Mouse (Mus musculus): ENCODE results near the gene 1700129C05Rik.

The 1700129C05Rik gene

DNA sequence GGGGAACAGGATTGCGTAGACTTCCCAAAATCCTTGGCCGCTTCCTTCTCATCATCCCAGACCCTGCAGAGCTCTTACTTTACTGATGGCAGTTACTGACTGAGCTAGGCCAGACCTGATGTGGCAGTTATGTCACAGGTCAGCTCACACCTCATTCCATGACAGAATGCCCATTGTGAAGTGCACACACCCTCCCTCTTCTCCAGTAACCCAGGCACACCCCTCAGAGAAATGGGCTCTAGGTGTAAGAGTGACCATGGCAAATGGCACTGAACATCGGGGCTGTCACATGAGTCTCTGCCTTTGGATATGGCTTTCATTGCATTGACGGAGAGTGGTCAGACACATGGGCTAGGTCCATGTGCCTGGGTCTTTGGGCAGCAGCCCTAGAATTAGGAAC is at the start of gene 1700129C05Rik:
TSS of gene 1700129C05Rik (minus strand) at position 101 of the 400 bp plus-strand sequence.
- in situ Hi-C loops (cut with MseI, MboI) = no loop called here

DNA sequence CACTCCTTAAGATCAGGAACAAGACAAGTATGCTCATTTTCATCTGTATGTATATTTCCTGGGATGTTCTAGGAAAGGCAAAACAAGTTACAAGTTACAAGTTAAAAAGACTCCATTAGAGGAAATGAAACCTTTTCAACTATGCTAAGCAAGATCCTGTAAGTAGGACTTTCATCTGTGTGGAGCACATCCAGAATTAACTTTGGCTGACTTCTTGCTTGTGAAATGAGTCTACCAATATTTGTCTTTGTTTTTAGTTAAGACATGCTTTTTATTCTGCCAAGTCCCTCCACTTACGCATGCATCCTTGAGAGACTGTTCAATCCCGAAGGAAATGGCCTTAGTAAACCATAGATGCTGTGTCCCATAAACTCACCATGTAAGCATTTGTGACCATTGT is 43.4 kb upstream of the 1700129C05Rik start:
- in situ Hi-C loops (cut with MseI, MboI) = no loop called here

DNA sequence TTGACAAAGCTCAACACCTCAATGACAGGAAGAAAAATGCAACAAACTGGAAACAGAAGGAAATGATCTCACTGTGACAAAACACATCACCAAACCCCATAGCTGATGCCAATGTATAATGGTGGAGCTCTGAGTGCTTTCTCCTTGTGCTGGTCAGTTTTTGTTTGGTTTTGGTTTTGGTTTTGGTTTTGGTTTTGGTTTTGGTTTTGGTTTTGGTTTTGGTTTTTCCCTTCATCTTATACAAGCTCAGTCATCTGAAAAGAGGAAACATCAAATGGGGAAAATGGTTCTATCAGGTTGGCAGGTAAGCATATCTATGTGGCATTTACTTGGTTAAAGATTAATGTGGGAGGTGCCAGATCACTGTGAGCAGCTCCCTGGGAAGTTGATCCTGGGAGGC is 42.8 kb upstream of the 1700129C05Rik start:
- in situ Hi-C loops (cut with MseI, MboI) = no loop called here

DNA sequence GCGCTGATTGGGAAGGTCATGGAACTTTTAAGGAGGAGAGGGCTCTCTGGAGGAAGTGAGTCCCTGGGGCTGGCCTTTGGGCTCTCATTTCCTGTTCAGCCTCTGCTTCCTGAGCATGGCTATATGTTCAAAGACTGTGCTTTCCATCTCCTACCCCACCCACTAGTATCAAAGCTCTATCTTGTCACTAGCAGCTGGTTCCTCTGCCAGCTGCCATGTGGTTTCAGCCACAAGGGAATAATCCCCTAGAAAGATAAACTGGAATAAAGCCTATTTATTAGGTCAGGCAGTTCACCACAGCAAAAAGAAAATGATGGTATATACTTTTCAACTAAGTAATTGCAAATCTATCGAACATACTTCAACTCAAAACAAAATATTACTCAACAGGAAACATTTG is 40.0 kb upstream of the 1700129C05Rik start:
- in situ Hi-C loops (cut with MseI, MboI) = no loop called here

DNA sequence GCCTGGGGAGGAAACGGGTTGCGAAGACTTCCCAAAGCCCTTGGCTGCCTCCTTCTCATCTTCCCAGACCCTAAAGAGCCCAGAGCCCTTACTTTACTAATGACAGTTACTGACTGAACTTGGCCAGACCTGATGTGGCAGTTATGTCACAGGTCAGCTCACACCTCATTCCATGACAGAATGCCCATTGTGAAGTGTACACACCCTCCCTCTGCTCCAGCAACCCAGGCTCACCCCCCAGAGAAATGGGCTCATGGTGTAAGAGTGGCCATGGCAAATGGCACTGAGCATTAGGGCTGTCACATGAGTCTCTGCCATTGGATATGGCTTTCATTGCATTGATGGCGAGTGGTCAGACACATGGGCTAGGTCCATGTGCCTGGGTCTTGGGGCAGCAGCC is 36.0 kb upstream of the 1700129C05Rik start, which contains the start of gene Gm5142:
TSS of gene Gm5142 (minus strand) at position 101 of the 400 bp plus-strand sequence.
- in situ Hi-C loops (cut with MseI, MboI) = no loop called here

DNA sequence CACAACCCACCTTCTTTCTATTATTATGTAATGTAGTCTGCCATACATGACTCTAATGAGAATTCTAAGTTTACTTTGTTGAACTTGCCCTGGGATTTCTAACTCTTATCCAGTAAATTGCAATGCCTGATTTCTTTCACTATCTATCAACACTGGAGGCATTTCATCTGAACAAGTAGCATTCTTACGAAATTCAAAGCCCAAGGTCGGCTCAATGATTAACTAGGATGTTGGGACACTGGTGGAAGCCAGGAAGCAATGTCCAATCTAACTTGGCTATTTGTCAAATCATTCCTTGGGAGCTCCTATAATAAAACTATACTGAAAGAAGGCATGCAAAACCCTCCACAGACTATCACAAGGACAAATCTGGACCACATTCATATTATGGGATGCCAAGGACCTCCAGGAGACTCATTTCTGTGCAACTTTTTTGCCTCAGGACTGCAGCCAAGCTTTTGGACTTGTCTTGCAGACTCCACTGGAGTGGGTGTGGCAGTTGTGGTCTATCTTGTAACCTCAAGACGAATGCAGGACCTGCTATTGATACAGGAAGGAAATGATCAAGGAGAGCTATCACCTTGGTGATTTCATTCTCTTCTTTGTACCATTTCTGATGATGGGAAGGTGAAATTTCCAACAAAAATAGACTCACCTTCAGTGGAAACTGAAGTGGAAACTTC is 14.5 kb upstream of the 1700129C05Rik start:
- in situ Hi-C loops (cut with MseI, MboI) = no loop called here

DNA sequence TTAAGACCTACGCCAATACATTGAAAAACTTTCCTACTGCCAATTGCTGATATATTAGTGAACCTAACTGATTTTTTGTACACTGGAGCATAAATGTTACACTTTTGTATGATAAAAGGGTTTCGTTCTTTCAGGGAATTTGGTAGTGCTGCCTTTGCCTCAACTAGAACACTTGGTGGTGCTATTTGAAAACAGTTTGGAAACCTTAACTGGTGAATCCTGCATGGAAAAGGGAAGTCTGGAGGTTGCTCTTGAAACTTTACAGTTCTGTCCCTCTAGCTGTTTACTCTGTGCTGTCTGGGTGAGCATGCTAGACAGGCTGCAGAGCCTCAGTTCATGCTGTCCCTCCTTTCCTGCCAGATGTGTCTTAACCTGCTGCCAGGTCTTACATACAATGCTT is 12.9 kb upstream of the 1700129C05Rik start:
- in situ Hi-C loops (cut with MseI, MboI) = no loop called here

DNA sequence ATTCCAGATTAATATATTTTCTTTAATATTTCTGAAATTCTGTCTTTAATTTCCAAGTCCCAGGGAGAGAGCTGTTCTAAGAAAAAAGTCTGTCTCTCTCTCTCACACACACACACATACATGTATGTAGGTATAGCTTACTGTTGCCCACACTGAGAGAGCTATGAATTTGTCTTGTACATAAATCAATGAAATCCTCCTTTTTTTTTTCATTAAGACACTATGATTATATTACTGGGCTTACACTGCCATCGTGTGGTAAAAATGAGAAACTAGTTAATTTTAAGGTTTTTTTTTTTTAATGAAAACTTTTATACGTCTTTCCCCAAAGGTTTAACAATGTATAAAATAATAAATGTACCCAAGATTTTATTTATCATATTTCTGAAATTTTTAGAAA is 28.4 kb downstream of the 1700129C05Rik start:
- in situ Hi-C loops (cut with MseI, MboI) = loop anchor here (25.0 kb wide), 1 partner anchor 1077 kb away; no protein-coding TSS in a partner anchor

DNA sequence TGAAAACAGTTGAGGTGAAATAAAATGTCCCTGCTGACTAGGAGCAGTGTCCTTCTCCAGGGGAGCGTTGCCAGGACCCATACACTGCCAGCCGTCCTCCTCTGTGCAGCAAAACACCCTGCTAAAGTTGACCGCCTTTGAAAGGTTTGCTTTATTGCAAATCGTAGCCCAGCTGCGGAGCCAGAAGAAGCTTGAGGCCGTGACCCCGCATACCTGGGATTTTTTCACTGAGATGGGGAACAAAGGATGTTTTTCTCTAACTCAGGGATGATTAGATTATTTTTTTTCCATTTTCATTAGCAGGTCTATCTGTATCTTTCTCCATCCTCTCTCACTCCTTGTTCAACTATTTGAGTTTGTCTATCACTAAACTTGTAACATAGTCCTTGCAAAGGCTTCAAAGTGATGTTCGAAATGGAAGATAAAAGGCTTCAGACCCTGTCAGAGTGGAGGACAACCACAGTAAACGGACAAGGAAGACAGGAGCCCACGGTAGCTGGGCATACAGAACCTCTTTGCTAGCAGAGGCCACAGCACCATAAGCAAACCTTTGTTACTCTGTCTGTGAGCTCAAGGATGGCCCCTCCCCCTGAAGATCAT is 38.6 kb downstream of the 1700129C05Rik start:
- in situ Hi-C loops (cut with MseI, MboI) = loop anchor here (25.0 kb wide), 1 partner anchor 1067 kb away; no protein-coding TSS in a partner anchor

DNA sequence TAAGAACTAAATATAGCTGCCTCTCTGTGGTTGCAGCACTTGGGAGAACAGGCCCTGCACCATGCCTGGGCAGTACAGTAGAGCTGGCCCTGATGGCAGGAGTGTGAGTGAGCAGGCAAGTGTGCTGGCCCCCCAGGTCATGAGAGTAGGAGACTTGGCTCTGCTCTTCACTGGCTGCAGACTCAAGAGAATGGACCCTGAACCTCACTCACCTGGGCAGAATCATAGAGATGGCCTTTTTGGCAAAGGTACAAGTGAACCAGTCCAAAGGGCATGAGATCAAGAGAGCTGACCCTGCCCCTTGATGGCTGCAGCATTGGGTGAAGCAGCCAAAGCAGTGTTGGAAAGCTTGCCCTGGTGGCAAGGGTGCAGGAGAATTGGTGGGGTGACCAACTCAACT is 49.1 kb downstream of the 1700129C05Rik start:
- in situ Hi-C loops (cut with MseI, MboI) = no loop called here

DNA sequence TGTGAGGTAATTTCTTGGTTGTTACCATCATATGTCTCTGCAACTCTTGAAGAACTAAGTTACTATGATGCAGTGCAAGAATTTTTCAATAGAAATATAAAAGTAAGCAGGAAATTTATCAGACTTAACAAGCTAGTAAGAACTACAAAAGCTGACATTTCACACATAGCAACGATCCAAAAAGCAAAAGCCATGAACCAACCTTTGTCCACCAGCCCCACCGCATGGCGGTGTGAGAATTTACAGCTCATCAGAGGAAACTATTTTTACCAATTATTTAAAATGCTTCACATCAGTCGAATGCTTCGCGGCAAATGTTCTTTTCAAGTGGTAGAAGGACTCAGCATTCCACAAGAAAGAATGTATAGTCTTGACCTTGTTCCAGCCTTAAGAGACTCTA is 58.3 kb downstream of the 1700129C05Rik start:
- in situ Hi-C loops (cut with MseI, MboI) = no loop called here
